ENCODE assay signal across 15 mouse cellular contexts in the genomic region with DNA sequence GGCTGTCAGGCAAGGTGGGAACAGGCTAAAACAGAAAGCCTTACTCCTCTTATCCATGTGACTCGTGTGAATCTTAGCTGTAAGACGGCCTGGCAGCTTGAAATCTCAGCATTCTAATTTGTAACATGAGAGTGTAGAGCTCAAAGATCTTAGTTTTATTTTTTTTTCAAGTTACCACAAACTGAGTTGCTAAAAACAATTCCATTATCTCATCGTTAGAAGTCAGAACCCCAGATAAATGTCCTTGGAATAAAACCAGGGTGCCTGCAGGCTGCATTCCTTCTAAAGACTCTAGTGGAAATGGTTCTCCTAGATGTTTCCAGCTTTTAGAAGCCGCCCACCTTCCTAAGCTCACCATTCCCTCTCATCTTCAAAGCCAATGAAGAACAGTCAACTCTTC.
DNase-seq lines count a peak whose midpoint lies in the region.
"Had no signal": no experiment of that assay in that cellular context is flagged by ENCODE, and none has a peak within 500 bp of the region (broad histone marks: within the 10 kb centered on the region; RNA-seq: fewer than 3 reads in every experiment).

No protein-coding gene starts in this region.

- intact Hi-C loops in heart, postnatal 10 days (cut with DNase I), result no loop called here
- intact Hi-C loops in heart, postnatal 14 days (cut with DNase I), result no loop called here

- DNase-seq in heart, adult 18-20 months, result peak; percentile 2 to 8
- no peak for DNase-seq in heart, postnatal 4 days
- DNase-seq in heart, postnatal 10 days, result peak; percentile 5 to 6
- no peak for DNase-seq in heart, postnatal 14 days
- DNase-seq in Muller cell, postnatal 12 days (ENCODE audit: inconsistent ontology term), result peak; percentile 80
- DNase-seq in skeletal muscle tissue, adult 2 months (ENCODE audit: low read depth, low spot score), result peak; percentile 5
- no peak for DNase-seq in kidney, postnatal 4 days
- DNase-seq: adrenal gland, postnatal 10 days; cerebellum, adult 11 months; cerebellum, adult 8-10 months; cerebellum, postnatal 14 days; embryo, embryonic 11 days; gastrocnemius, postnatal 36 days; heart, adult 11 months; kidney, adult 11 months had no signal

Comparison
In these comparisons a context has a peak if more than half of its experiments do, and no peak if none do; other contexts are left out.
1. DNase-seq: peak in heart, adult 18-20 months (2 of 2), heart, postnatal 10 days (2 of 2), Muller cell, postnatal 12 days (single experiment) and skeletal muscle tissue, adult 2 months (single experiment); none in heart, postnatal 4 days (single experiment), heart, postnatal 14 days (0 of 2) and kidney, postnatal 4 days (0 of 2).